Mouse (Mus musculus) liver, adult 2 months (tissue): Measurements from ENCODE around the gene Mto1. TPM values are rescaled to one million over a fixed set of nuclear protein-coding genes. Genes with fewer than 3 reads are reported as not detected.

Experiments used
- DNase-seq: peaks from one replicate; pipeline ENCODE4 v3.0.0-alpha.2; 2011; ENCODE audit warnings: low read depth, low spot score; ENCODE audit errors: extremely low read depth
- H3K27ac ChIP-seq: fragments of 200-500 bp; replicated peaks from 2 replicates; pipeline ENCODE4 v1.5.1; 2012; ENCODE audit warnings: low read depth, mild to moderate bottlenecking, control low read depth, inconsistent platforms, low read length; ENCODE audit not compliant: insufficient read depth
- H3K27me3 ChIP-seq: fragments of 200-500 bp; 2 replicates; pipeline ENCODE4 v1.6.1; 2012; ENCODE audit warnings: mild to moderate bottlenecking, moderate library complexity, low read length, inconsistent platforms; ENCODE audit not compliant: control insufficient read depth, insufficient read depth
- H3K36me3 ChIP-seq: fragments of 200-500 bp; 2 replicates; pipeline ENCODE4 v1.6.1; 2012; ENCODE audit warnings: low read length, inconsistent platforms; ENCODE audit not compliant: control insufficient read depth, insufficient read depth
- H3K4me1 ChIP-seq: fragments of 200-500 bp; 2 replicates; pipeline ENCODE4 v1.6.1; 2011; ENCODE audit warnings: low read length; ENCODE audit not compliant: control insufficient read depth, insufficient read depth
- H3K4me3 ChIP-seq: fragments of 200-500 bp; 2 replicates; pipeline ENCODE4 v1.5.1; 2011; ENCODE audit warnings: low read depth, mild to moderate bottlenecking, control low read depth, low read length, moderate library complexity; ENCODE audit not compliant: insufficient read depth
- H3K79me2 ChIP-seq: fragments of 200-500 bp; 2 replicates; pipeline ENCODE4 v1.6.1; 2012; ENCODE audit warnings: inconsistent platforms, mild to moderate bottlenecking, low read length, moderate library complexity; ENCODE audit not compliant: control insufficient read depth, insufficient read depth
- H3K9ac ChIP-seq: fragments of 200-500 bp; 2 replicates; pipeline ENCODE4 v1.6.1; 2012; ENCODE audit warnings: low read depth, mild to moderate bottlenecking, control low read depth, inconsistent platforms, low read length
- CTCF ChIP-seq: fragments of 200-500 bp; IDR thresholded peaks from 2 replicates; pipeline ENCODE4 v1.5.1; 2011; ENCODE audit warnings: low read depth, low read length, control low read depth
- POLR2A ChIP-seq: fragments of 200-500 bp; IDR thresholded peaks from 2 replicates; pipeline ENCODE4 v1.6.1; 2011; ENCODE audit warnings: low read length, control low read depth; ENCODE audit not compliant: insufficient read depth; ENCODE audit errors: extremely low read depth
- WGBS: fragments of 180-500 bp; shearing (Covaris S2); methylation state at CpG from one replicate; pipeline ENCODE4 v1.1.7; 2018; 5-methylcytosine and 5-hydroxymethylcytosine counted together
- polyA plus RNA-seq: library from polyadenylated mRNA; depleted of rRNA; stranded (reverse); fragments of >200 nt; gene quantifications from 2 replicates; pipeline ENCODE4 v1.2.3, GENCODE M21; 2012
- total RNA-seq: library from RNA; depleted of rRNA; stranded (reverse); fragments of >200 nt; gene quantifications from 2 replicates; pipeline ENCODE4 v1.2.3, GENCODE M21; 2014

The Mto1 gene
- total and polyA plus RNA-seq, 2 experiments = 17.3 to 18.7 TPM

DNA sequence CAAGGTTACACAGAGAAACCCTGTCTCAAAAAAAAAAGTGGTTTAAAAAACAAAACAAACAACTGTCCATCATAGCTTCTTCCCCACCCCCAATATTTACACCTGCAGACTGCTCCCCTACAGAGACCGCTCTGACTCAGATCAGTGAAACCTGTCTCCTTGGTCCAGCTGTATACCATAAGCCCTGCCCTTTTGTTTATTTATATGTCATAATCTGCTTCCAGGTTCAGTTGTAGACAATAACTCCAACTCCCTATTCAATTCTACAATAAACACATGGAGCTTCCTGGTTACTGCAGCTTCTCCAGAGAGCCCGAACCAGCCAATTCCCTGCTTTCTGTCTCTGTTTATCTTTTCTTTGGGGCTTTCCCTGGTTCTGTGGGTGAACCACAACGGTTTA lies 43.2 kb downstream of the Mto1 start:
- no peaks in the 10 kb centered on the region for H3K36me3 ChIP-seq
- no peak overlapping the region for H3K9ac ChIP-seq
- peaks cover 2% of the 10 kb centered on the region; the same call in 1 of the 2 replicates for H3K4me1 ChIP-seq
- 77% methylated on average over 3 of the region's 3 CpGs for WGBS
- H3K27me3 ChIP-seq = no peaks in the 10 kb centered on the region
- H3K27ac ChIP-seq = no peak overlapping the region
- no peaks in the 10 kb centered on the region for H3K79me2 ChIP-seq
- H3K4me3 ChIP-seq = no peak overlapping the region
- no peak for DNase-seq
- TF ChIP-seq POLR2A = no peak
- no peak for TF ChIP-seq CTCF

DNA sequence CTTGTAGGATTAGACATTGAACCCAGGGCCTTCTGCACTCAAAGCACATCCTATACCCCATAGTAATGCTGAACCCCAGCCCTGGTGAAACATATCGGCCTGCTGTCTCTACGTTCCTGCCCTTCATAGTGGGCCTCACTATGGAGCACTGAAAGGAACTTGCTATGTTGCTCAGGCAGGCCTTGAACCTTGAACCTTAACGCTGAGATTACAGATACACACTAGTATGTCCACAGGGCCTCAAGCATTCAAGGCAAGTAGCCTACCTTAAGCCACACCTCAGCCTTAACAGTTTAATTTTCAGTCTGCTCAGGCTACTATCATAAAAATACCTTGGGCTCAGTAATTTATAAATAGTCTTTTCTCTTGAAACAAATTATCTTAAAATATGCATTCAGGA lies 44.2 kb downstream of the Mto1 start:
- H3K4me3 ChIP-seq = no peak overlapping the region
- H3K27ac ChIP-seq = no peak overlapping the region
- WGBS = 73% methylated on average over 3 of the region's 3 CpGs

DNA sequence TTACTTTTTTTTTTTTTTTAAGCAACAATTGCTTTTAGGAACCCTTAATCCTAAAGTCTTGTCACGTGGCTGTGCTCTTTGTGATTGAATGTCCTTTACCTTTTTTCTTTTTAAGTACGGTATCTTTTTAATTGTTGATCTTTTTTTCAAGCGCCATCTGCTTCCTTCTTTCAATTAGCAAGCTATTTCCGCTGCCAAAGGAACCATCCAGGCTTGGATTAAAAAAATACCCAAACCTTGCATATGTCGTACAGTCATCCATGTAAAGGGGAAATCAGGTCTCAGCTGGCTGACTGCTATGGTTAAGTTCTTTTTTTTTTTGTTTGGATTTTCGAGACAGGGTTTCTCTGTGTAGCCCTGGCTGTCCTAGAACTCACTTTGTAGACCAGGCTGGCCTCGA lies 45.2 kb downstream of the Mto1 start:
- peaks cover 2% of the 10 kb centered on the region; the same call in 1 of the 2 replicates for H3K4me1 ChIP-seq
- 88% methylated on average over 7 of the region's 7 CpGs for WGBS

More for the DNA sequence above, 44.2 kb downstream of the Mto1 start:
- Histone ChIP-seq H3K27me3 (no peaks in the 10 kb centered on the region), H3K36me3 (no peaks in the 10 kb centered on the region), H3K9ac (no peak overlapping the region), H3K4me1 (peaks cover 2% of the 10 kb centered on the region; the same call in 1 of the 2 replicates), H3K79me2 (no peaks in the 10 kb centered on the region)
- no peak for DNase-seq
- TF ChIP-seq POLR2A = no peak
- TF ChIP-seq CTCF = no peak

DNA sequence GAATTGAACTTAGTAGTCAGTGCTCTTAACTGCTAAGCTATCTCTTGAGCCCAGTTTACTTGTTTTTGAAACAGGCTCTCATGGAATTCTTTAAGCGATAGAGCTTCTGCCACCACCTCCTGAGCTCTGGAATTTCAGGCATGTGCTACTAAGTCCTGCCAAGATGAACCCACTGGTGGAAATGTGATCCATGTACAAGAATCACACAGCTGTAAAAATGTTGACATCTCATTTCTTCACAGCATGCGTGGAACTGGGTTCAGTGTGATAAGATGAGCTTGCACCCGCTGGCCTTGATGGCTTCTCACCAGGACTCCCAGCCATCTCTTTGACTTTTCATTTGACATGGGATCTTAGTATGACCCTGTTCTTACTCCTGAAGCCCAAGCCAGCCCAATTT lies 52.4 kb downstream of the Mto1 start:
- Histone ChIP-seq H3K36me3 (no peaks in the 10 kb centered on the region), H3K79me2 (no peaks in the 10 kb centered on the region), H3K27ac (no peak overlapping the region), H3K4me1 (0 out of 2 replicates have a peak, but pooled peaks cover 3% of the 10 kb centered on the region), H3K9ac (no peak overlapping the region), H3K27me3 (no peaks in the 10 kb centered on the region), H3K4me3 (no peak overlapping the region)
- 88% methylated on average over 3 of the region's 3 CpGs for WGBS
- no peak for TF ChIP-seq POLR2A
- TF ChIP-seq CTCF = no peak
- no peak for DNase-seq

More for the DNA sequence above, 45.2 kb downstream of the Mto1 start:
- Histone ChIP-seq H3K4me3 (no peak overlapping the region), H3K36me3 (no peaks in the 10 kb centered on the region), H3K27ac (no peak overlapping the region), H3K79me2 (no peaks in the 10 kb centered on the region), H3K9ac (no peak overlapping the region), H3K27me3 (no peaks in the 10 kb centered on the region)
- TF ChIP-seq POLR2A = no peak
- TF ChIP-seq CTCF = no peak
- DNase-seq = no peak

DNA sequence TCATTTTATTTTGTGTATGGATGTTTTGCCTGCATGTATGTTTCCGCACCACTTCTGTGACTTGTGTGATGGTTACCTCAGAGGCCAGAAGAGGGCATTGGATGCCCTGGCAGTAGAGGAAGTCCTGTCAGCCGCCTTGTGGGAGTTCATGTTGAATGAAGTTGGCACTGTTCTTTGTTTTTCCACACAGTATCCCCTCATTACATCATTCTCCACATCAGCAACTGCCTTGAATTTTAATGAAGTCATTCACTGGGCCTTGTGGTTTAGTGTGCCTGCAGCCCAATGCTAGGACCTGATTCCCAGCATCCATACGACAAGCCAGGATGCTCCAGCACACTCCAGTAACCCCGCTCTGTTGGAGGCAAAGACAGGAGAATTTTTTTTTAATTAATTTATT lies 53.3 kb downstream of the Mto1 start:
- Histone ChIP-seq H3K4me1 (peaks cover 8% of the 10 kb centered on the region), H3K79me2 (no peaks in the 10 kb centered on the region), H3K9ac (no peak overlapping the region), H3K27ac (no peak overlapping the region), H3K36me3 (no peaks in the 10 kb centered on the region), H3K4me3 (no peak overlapping the region), H3K27me3 (no peaks in the 10 kb centered on the region)
- TF ChIP-seq CTCF = 0 out of 2 replicates have a peak, but pooled peaks have one; percentile 9
- TF ChIP-seq POLR2A = no peak
- peak; percentile 32 for DNase-seq
- WGBS = 77% methylated on average over 4 of the region's 4 CpGs

DNA sequence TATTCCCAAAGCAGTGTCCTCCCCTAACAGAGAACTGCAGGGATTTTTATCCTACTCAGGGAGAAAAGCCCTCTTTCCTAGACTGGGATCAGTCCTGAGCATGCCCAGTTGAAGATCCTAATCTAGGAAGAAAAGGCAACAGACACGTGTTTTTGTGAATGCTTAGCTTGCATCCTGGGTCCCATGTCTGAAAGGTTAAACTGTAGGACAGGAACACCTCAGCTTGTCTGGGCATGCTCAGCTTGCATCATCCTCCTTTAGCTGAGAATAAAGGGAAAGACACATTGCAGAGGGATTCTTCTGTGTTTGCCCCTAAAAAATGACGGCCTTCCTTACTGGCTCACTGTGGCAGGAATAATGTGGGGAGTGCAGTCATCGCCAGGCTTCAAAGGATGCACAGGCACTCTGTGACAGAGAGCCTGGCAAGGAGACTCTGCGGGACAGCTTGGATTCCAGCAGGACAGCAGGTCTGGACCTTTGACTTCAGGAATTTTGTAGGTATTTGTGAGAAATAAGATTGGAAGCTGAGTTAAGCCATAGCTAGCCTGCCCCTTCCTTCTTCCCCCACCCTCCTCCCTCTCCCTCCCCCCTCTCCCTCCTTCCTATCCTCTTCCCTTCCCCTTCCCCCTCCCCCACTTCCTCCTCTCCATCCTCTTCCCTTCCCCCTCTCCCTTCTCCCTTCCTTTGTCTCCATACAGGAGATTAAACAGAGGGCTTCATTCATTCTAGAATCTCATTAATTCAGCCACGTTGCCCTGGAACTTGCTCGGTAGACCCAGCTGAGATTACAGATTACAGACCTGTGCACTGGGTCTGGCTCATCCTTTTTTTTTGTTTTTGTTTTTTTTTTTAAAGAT lies 55.4 kb downstream of the Mto1 start:
- no peak overlapping the region for H3K27ac ChIP-seq
- H3K79me2 ChIP-seq = no peaks in the 10 kb centered on the region
- H3K36me3 ChIP-seq = no peaks in the 10 kb centered on the region
- H3K27me3 ChIP-seq = no peaks in the 10 kb centered on the region
- DNase-seq = no peak
- H3K4me1 ChIP-seq = peaks cover 8% of the 10 kb centered on the region
- TF ChIP-seq POLR2A = no peak
- no peak for TF ChIP-seq CTCF
- 55% methylated on average over 6 of the region's 6 CpGs for WGBS
- H3K9ac ChIP-seq = no peak overlapping the region
- no peak overlapping the region for H3K4me3 ChIP-seq
